Mouse (Mus musculus) intestine, embryonic 15.5 days (tissue): ENCODE measurements around the gene Gm19345. TPM values are rescaled to one million over a fixed set of nuclear protein-coding genes. Genes with fewer than 3 reads are reported as not detected.

ENCODE experiments used
- ATAC-seq: fragments of 200-750 bp; cut with Nextera tagmentation; 2 replicates; pipeline ENCODE4 v1.8.0; 2017; ENCODE audit warnings: moderate TSS enrichment, moderate library complexity
- H3K27ac ChIP-seq: fragments of 300-500 bp; sonication (generic); 2 replicates; pipeline ENCODE4 v1.5.1; 2015; ENCODE audit warnings: mild to moderate bottlenecking, inconsistent platforms
- H3K27me3 ChIP-seq: fragments of 300-500 bp; sonication (generic); replicated peaks from 2 replicates; pipeline ENCODE4 v1.6.1; 2015; ENCODE audit warnings: inconsistent platforms
- H3K36me3 ChIP-seq: fragments of 300-500 bp; sonication (generic); 2 replicates; pipeline ENCODE4 v1.6.1; 2015; ENCODE audit warnings: inconsistent platforms
- H3K4me1 ChIP-seq: fragments of 300-500 bp; sonication (generic); replicated peaks from 2 replicates; pipeline ENCODE4 v1.6.1; 2015; ENCODE audit warnings: inconsistent platforms
- H3K4me2 ChIP-seq: fragments of 300-500 bp; sonication (generic); replicated peaks from 2 replicates; pipeline ENCODE4 v1.6.1; 2015; ENCODE audit warnings: mild to moderate bottlenecking, inconsistent platforms
- H3K4me3 ChIP-seq: fragments of 300-500 bp; sonication (generic); replicated peaks from 2 replicates; pipeline ENCODE4 v1.5.1; 2015; ENCODE audit warnings: inconsistent platforms
- H3K9ac ChIP-seq: fragments of 300-500 bp; sonication (generic); 2 replicates; pipeline ENCODE4 v1.6.1; 2015; ENCODE audit warnings: inconsistent platforms
- H3K9me3 ChIP-seq: fragments of 300-500 bp; sonication (generic); 2 replicates; pipeline ENCODE4 v1.6.1; 2016; ENCODE audit warnings: inconsistent platforms
- WGBS: fragments of 180-500 bp; shearing (Covaris S2); methylation state at CpG from one replicate; pipeline ENCODE4 v1.1.7; 2015; 5-methylcytosine and 5-hydroxymethylcytosine counted together
- polyA plus RNA-seq: library from polyadenylated mRNA; unstranded; fragments of >200 nt; fragmentation: Nextera tagmentation; extraction: Ambion mirVana; gene quantifications from 2 replicates; pipeline ENCODE4 v1.2.1, GENCODE M21; 2015

Gm19345 gene
- polyA plus RNA-seq = 0.14 and 0.16 TPM in 2 replicates

- H3K4me2 ChIP-seq = peak within 1 kb of the TSS; percentile 45
- 3% methylated on average over 33 of the region's 33 CpGs for WGBS
- peaks cover 13% of the 10 kb centered on the region; the same call in 1 of the 2 replicates for H3K27me3 ChIP-seq
- H3K36me3 ChIP-seq = no peaks in the 10 kb centered on the region
- peak; percentile 72 for ATAC-seq
- H3K9ac ChIP-seq = peak within 1 kb of the TSS; percentile 30; the same call in 1 of the 2 replicates
- H3K9me3 ChIP-seq = no peaks in the 10 kb centered on the region
- H3K4me3 ChIP-seq = peak within 1 kb of the TSS; percentile 25
- H3K27ac ChIP-seq = no peak within 1 kb of the TSS
- H3K4me1 ChIP-seq = peaks cover 12% of the 10 kb centered on the region
Observed at GRCm38 (mm10) chr7:19851858-19852570, at the start of gene Gm19345. Gm19345 (plus strand) TSS chr7:19852003.

- Histone ChIP-seq H3K4me1 (no peaks in the 10 kb centered on the region), H3K27me3 (no peaks in the 10 kb centered on the region), H3K9ac (no peak overlapping the region), H3K27ac (no peak overlapping the region), H3K9me3 (no peaks in the 10 kb centered on the region), H3K36me3 (no peaks in the 10 kb centered on the region), H3K4me2 (no peak overlapping the region), H3K4me3 (no peak overlapping the region)
- no peak for ATAC-seq
- 21% methylated on average over 7 of the region's 7 CpGs for WGBS
Observed at GRCm38 (mm10) chr7:19802995-19803394, 48.8 kb upstream of the Gm19345 start.

GRCm38 (mm10) chr7:19806356-19806969, 45.3 kb upstream of the Gm19345 start:
- 85% methylated on average over 8 of the region's 8 CpGs for WGBS

GRCm38 (mm10) chr7:19809369-19809768, 42.4 kb upstream of the Gm19345 start:
- H3K36me3 ChIP-seq = no peaks in the 10 kb centered on the region; the same call in 1 of the 2 replicates
- H3K9ac ChIP-seq = no peak overlapping the region
- 23% methylated on average over 27 of the region's 27 CpGs for WGBS
- peaks cover 6% of the 10 kb centered on the region; the same call in 1 of the 2 replicates for H3K4me1 ChIP-seq
- peaks cover 25% of the 10 kb centered on the region for H3K27me3 ChIP-seq
- ATAC-seq = no peak
- no peak overlapping the region for H3K4me3 ChIP-seq
- no peak overlapping the region for H3K27ac ChIP-seq
- no peaks in the 10 kb centered on the region for H3K9me3 ChIP-seq
- H3K4me2 ChIP-seq = 0 out of 2 replicates have a peak overlapping the region, but pooled peaks have one; percentile 17

More at GRCm38 (mm10) chr7:19806356-19806969, 45.3 kb upstream of the Gm19345 start:
- no peak overlapping the region for H3K27ac ChIP-seq
- no peak for ATAC-seq
- H3K36me3 ChIP-seq = no peaks in the 10 kb centered on the region
- H3K4me2 ChIP-seq = no peak overlapping the region
- no peak overlapping the region for H3K4me3 ChIP-seq
- peaks cover 6% of the 10 kb centered on the region; the same call in 1 of the 2 replicates for H3K4me1 ChIP-seq
- peaks cover 23% of the 10 kb centered on the region for H3K27me3 ChIP-seq
- no peak overlapping the region for H3K9ac ChIP-seq
- no peaks in the 10 kb centered on the region for H3K9me3 ChIP-seq

GRCm38 (mm10) chr7:19811114-19811513, 40.7 kb upstream of the Gm19345 start:
- Histone ChIP-seq H3K27me3 (peaks cover 25% of the 10 kb centered on the region), H3K9me3 (no peaks in the 10 kb centered on the region), H3K4me2 (peak overlapping the region; percentile 30), H3K36me3 (no peaks in the 10 kb centered on the region; the same call in 1 of the 2 replicates), H3K27ac (no peak overlapping the region), H3K9ac (no peak overlapping the region), H3K4me1 (peaks cover 13% of the 10 kb centered on the region), H3K4me3 (no peak overlapping the region; the same call in 1 of the 2 replicates)
- 14% methylated on average over 22 of the region's 22 CpGs for WGBS
- ATAC-seq = peak; percentile 62

GRCm38 (mm10) chr7:19813161-19813560, 38.6 kb upstream of the Gm19345 start:
- no peak for ATAC-seq

GRCm38 (mm10) chr7:19813579-19814122, 38.2 kb upstream of the Gm19345 start:
- H3K9ac ChIP-seq = no peak overlapping the region
- no peaks in the 10 kb centered on the region; the same call in 1 of the 2 replicates for H3K36me3 ChIP-seq
- no peaks in the 10 kb centered on the region for H3K9me3 ChIP-seq
- WGBS = 78% methylated on average over 6 of the region's 6 CpGs
- no peak overlapping the region for H3K27ac ChIP-seq
- no peak overlapping the region for H3K4me3 ChIP-seq
- H3K4me2 ChIP-seq = no peak overlapping the region
- ATAC-seq = no peak
- peaks cover 38% of the 10 kb centered on the region for H3K4me1 ChIP-seq
- peaks cover 24% of the 10 kb centered on the region for H3K27me3 ChIP-seq

More at GRCm38 (mm10) chr7:19813161-19813560, 38.6 kb upstream of the Gm19345 start:
- 83% methylated on average over 4 of the region's 4 CpGs for WGBS
- H3K9me3 ChIP-seq = no peaks in the 10 kb centered on the region
- H3K9ac ChIP-seq = no peak overlapping the region
- peaks cover 25% of the 10 kb centered on the region for H3K27me3 ChIP-seq
- no peak overlapping the region for H3K27ac ChIP-seq
- no peak overlapping the region for H3K4me2 ChIP-seq
- H3K4me3 ChIP-seq = no peak overlapping the region
- H3K36me3 ChIP-seq = no peaks in the 10 kb centered on the region; the same call in 1 of the 2 replicates
- peaks cover 33% of the 10 kb centered on the region for H3K4me1 ChIP-seq

GRCm38 (mm10) chr7:19815296-19816223, 36.2 kb upstream of the Gm19345 start:
- Histone ChIP-seq H3K4me1 (peaks cover 50% of the 10 kb centered on the region), H3K9me3 (no peaks in the 10 kb centered on the region), H3K36me3 (no peaks in the 10 kb centered on the region; the same call in 1 of the 2 replicates), H3K4me2 (peak overlapping the region; percentile 75), H3K27me3 (peaks cover 11% of the 10 kb centered on the region; the same call in 1 of the 2 replicates), H3K9ac (peak overlapping the region; percentile 44), H3K4me3 (peak overlapping the region; percentile 38), H3K27ac (peak overlapping the region; percentile 78)
- WGBS = 38% methylated on average over 17 of the region's 17 CpGs
- peak; percentile 19 for ATAC-seq

- Histone ChIP-seq H3K4me3 (peak overlapping the region; percentile 38), H3K4me2 (peak overlapping the region; percentile 75), H3K27ac (peak overlapping the region; percentile 78), H3K27me3 (0 out of 2 replicates have a peak, but pooled peaks cover 4% of the 10 kb centered on the region), H3K36me3 (no peaks in the 10 kb centered on the region; the same call in 1 of the 2 replicates), H3K9ac (peak overlapping the region; percentile 44), H3K4me1 (peaks cover 45% of the 10 kb centered on the region), H3K9me3 (no peaks in the 10 kb centered on the region)
- WGBS = 1% methylated on average over 28 of the region's 28 CpGs
- peak; percentile 77 for ATAC-seq
Observed at GRCm38 (mm10) chr7:19816224-19816771, 35.5 kb upstream of the Gm19345 start.

- 11% methylated on average over 15 of the region's 15 CpGs for WGBS
- ATAC-seq = peak; percentile 52
Observed at GRCm38 (mm10) chr7:19817382-19818105, 34.3 kb upstream of the Gm19345 start.

More at GRCm38 (mm10) chr7:19817382-19818105, 34.3 kb upstream of the Gm19345 start:
- H3K4me1 ChIP-seq = peaks cover 50% of the 10 kb centered on the region
- peak overlapping the region; percentile 75 for H3K4me2 ChIP-seq
- H3K4me3 ChIP-seq = peak overlapping the region; percentile 38
- no peaks in the 10 kb centered on the region; the same call in 1 of the 2 replicates for H3K36me3 ChIP-seq
- H3K9me3 ChIP-seq = no peaks in the 10 kb centered on the region
- peak overlapping the region; percentile 78 for H3K27ac ChIP-seq
- H3K9ac ChIP-seq = peak overlapping the region; percentile 18; the same call in 1 of the 2 replicates
- H3K27me3 ChIP-seq = 0 out of 2 replicates have a peak, but pooled peaks cover 3% of the 10 kb centered on the region
